In genomic region chr5:115319004-115319940, GRCm38 (mm10) we compare ENCODE assay signal across 8 mouse cellular contexts. TPM values are rescaled to one million over a fixed set of nuclear protein-coding genes. Genes with fewer than 3 reads are reported as not detected.
A peak's percentile ranks its signal among the peaks of the same experiment; 100 is the strongest.
DNase-seq lines count a peak whose midpoint lies in the region; ATAC-seq and TF ChIP-seq lines count a peak whose summit lies in the region.

No protein-coding gene starts in this region.

- no peaks in the 10 kb centered on the region; the same call in 1 of the 2 replicates for H3K9me3 ChIP-seq in erythroblast, embryonic 14.5 days (ENCODE audit: control insufficient read depth, low read length)
- H3K9me3 ChIP-seq in heart, embryonic 11.5 days (replicated peaks; ENCODE audit: control insufficient read depth, low read length), result no peaks in the 10 kb centered on the region
- H3K9me3 ChIP-seq in kidney, embryonic 15.5 days (replicated peaks), result no peaks in the 10 kb centered on the region
- no peaks in the 10 kb centered on the region for H3K9me3 ChIP-seq in limb, embryonic 15.5 days
- H3K9me3 ChIP-seq in midbrain, embryonic 16.5 days (replicated peaks; ENCODE audit: control insufficient read depth, low read length, poor library complexity, severe bottlenecking), result no peaks in the 10 kb centered on the region

- H3K27me3 ChIP-seq in erythroblast, embryonic 14.5 days (ENCODE audit: control insufficient read depth), result no peaks in the 10 kb centered on the region
- no peaks in the 10 kb centered on the region for H3K27me3 ChIP-seq in heart, embryonic 11.5 days (ENCODE audit: control insufficient read depth, insufficient read depth, low read length)
- H3K27me3 ChIP-seq in kidney, embryonic 15.5 days, result no peaks in the 10 kb centered on the region
- no peaks in the 10 kb centered on the region for H3K27me3 ChIP-seq in limb, embryonic 15.5 days
- H3K27me3 ChIP-seq in midbrain, embryonic 16.5 days (ENCODE audit: control insufficient read depth, insufficient read depth, low read depth, low read length), result no peaks in the 10 kb centered on the region

- peak; percentile 92 for DNase-seq in 416B (ENCODE audit: low read depth)
- peak; percentile 39 to 73 for DNase-seq in spleen, postnatal 4 days (ENCODE audit: low spot score in 2 of 2)

- TF ChIP-seq POLR2A in bone marrow macrophage, adult 2 months (IDR thresholded peaks at IDR 0.05; ENCODE audit: borderline replicate concordance, low read depth, low read length), result no peak

- peak overlapping the region; percentile 47 for H3K4me3 ChIP-seq in bone marrow macrophage, adult 2 months (ENCODE audit: insufficient read depth, low read length)
- H3K4me3 ChIP-seq in erythroblast, embryonic 14.5 days (replicated peaks), result peak overlapping the region; percentile 61
- H3K4me3 ChIP-seq in heart, embryonic 11.5 days (ENCODE audit: low read depth, low read length), result peak overlapping the region; percentile 40
- peak overlapping the region; percentile 45 for H3K4me3 ChIP-seq in kidney, embryonic 15.5 days (replicated peaks)
- H3K4me3 ChIP-seq in limb, embryonic 15.5 days, result peak overlapping the region; percentile 41
- peak overlapping the region; percentile 40 for H3K4me3 ChIP-seq in midbrain, embryonic 16.5 days (ENCODE audit: low read depth, low read length)

- peak; percentile 25; the same call in 1 of the 2 replicates for TF ChIP-seq CTCF in bone marrow macrophage, adult 2 months (IDR thresholded peaks at IDR 0.05; ENCODE audit: low read depth, low read length)

- WGBS in heart, embryonic 11.5 days (ENCODE audit: insufficient replicate concordance), result under 1% methylated on average over 22 of the region's 22 CpGs
- under 1% methylated on average over 22 of the region's 22 CpGs for WGBS in kidney, embryonic 15.5 days
- WGBS in limb, embryonic 15.5 days, result 2% methylated on average over 22 of the region's 22 CpGs
- WGBS in midbrain, embryonic 16.5 days, result under 1% methylated on average over 22 of the region's 22 CpGs

- H3K36me3 ChIP-seq in erythroblast, embryonic 14.5 days (ENCODE audit: control insufficient read depth), result peaks cover 9% of the 10 kb centered on the region
- H3K36me3 ChIP-seq in heart, embryonic 11.5 days (ENCODE audit: control insufficient read depth, insufficient read depth, low read length), result no peaks in the 10 kb centered on the region
- H3K36me3 ChIP-seq in kidney, embryonic 15.5 days, result no peaks in the 10 kb centered on the region
- H3K36me3 ChIP-seq in limb, embryonic 15.5 days, result no peaks in the 10 kb centered on the region
- H3K36me3 ChIP-seq in midbrain, embryonic 16.5 days (ENCODE audit: control insufficient read depth, insufficient read depth, low read length), result no peaks in the 10 kb centered on the region

- peak overlapping the region; percentile 86 for H3K4me2 ChIP-seq in heart, embryonic 11.5 days
- peak overlapping the region; percentile 82 for H3K4me2 ChIP-seq in kidney, embryonic 15.5 days
- H3K4me2 ChIP-seq in limb, embryonic 15.5 days, result peak overlapping the region; percentile 72
- H3K4me2 ChIP-seq in midbrain, embryonic 16.5 days (ENCODE audit: low read length), result peak overlapping the region; percentile 90

- peak overlapping the region; percentile 69 for H3K9ac ChIP-seq in heart, embryonic 11.5 days (ENCODE audit: low read depth, low read length)
- H3K9ac ChIP-seq in kidney, embryonic 15.5 days, result peak overlapping the region; percentile 48
- 0 out of 2 replicates have a peak overlapping the region, but pooled peaks have one; percentile 31 for H3K9ac ChIP-seq in limb, embryonic 15.5 days
- peak overlapping the region; percentile 58 for H3K9ac ChIP-seq in midbrain, embryonic 16.5 days (ENCODE audit: low read depth, low read length)

- peaks cover 2% of the 10 kb centered on the region; the same call in 1 of the 2 replicates for H3K4me1 ChIP-seq in bone marrow macrophage, adult 2 months (ENCODE audit: control insufficient read depth, insufficient read depth, low read length)
- H3K4me1 ChIP-seq in erythroblast, embryonic 14.5 days (ENCODE audit: control insufficient read depth), result peaks cover 47% of the 10 kb centered on the region
- peaks cover 26% of the 10 kb centered on the region for H3K4me1 ChIP-seq in heart, embryonic 11.5 days (ENCODE audit: control insufficient read depth, insufficient read depth, low read length)
- peaks cover 35% of the 10 kb centered on the region for H3K4me1 ChIP-seq in kidney, embryonic 15.5 days
- H3K4me1 ChIP-seq in limb, embryonic 15.5 days, result peaks cover 33% of the 10 kb centered on the region
- H3K4me1 ChIP-seq in midbrain, embryonic 16.5 days (ENCODE audit: control insufficient read depth, insufficient read depth, low read length), result peaks cover 14% of the 10 kb centered on the region

- ATAC-seq in heart, embryonic 11.5 days (replicated peaks; ENCODE audit: insufficient number of reproducible peaks, low FRiP score, low TSS enrichment), result peak; percentile 73
- ATAC-seq in kidney, embryonic 15.5 days (replicated peaks; ENCODE audit: low FRiP score), result peak; percentile 85
- peak; percentile 62; the same call in 1 of the 2 replicates for ATAC-seq in limb, embryonic 15.5 days (ENCODE audit: insufficient number of reproducible peaks, low FRiP score, low TSS enrichment, low read depth)
- peak; percentile 52; the same call in 1 of the 2 replicates for ATAC-seq in midbrain, embryonic 16.5 days

- H3K27ac ChIP-seq in bone marrow macrophage, adult 2 months (ENCODE audit: insufficient read depth, low read depth, low read length), result no peak overlapping the region
- peak overlapping the region; percentile 55 for H3K27ac ChIP-seq in heart, embryonic 11.5 days (ENCODE audit: low read depth, low read length)
- peak overlapping the region; percentile 92 for H3K27ac ChIP-seq in kidney, embryonic 15.5 days
- H3K27ac ChIP-seq in limb, embryonic 15.5 days, result peak overlapping the region; percentile 82
- peak overlapping the region; percentile 73 for H3K27ac ChIP-seq in midbrain, embryonic 16.5 days (ENCODE audit: low read length)

RNA-seq across cellular contexts. Expression of gene Srsf9, which starts 7.7 kb away (rescaled TPM):
- polyA plus RNA-seq in bone marrow macrophage, adult 2 months (2012; ENCODE audit: insufficient read depth, insufficient read length, missing spikeins), result 114 and 123 TPM in 2 replicates
- 5.3 and 5.5 TPM in 2 replicates for polyA plus RNA-seq in erythroblast, embryonic 14.5 days (2012)
- polyA plus RNA-seq in heart, embryonic 11.5 days (2014; fragmentation: Nextera tagmentation; extraction: Ambion mirVana), result 140 and 149 TPM in 2 replicates
- 301 and 315 TPM in 2 replicates for polyA plus RNA-seq in kidney, embryonic 15.5 days (2015; fragmentation: Nextera tagmentation; extraction: Ambion mirVana)
- 222 and 246 TPM in 2 replicates for polyA plus RNA-seq in limb, embryonic 15.5 days (2015; fragmentation: Nextera tagmentation; extraction: Ambion mirVana)
- 118 and 132 TPM in 2 replicates for polyA plus RNA-seq in midbrain, embryonic 16.5 days (2015; fragmentation: Nextera tagmentation; extraction: Ambion mirVana)

RNA-seq across cellular contexts. Expression of gene Dynll1, which starts 18.5 kb away (rescaled TPM):
- polyA plus RNA-seq in bone marrow macrophage, adult 2 months (2012; ENCODE audit: insufficient read depth, insufficient read length, missing spikeins), result 238 and 243 TPM in 2 replicates
- polyA plus RNA-seq in erythroblast, embryonic 14.5 days (2012), result 85.2 and 91.7 TPM in 2 replicates
- 1,523 and 1,540 TPM in 2 replicates for polyA plus RNA-seq in heart, embryonic 11.5 days (2014; fragmentation: Nextera tagmentation; extraction: Ambion mirVana)
- 1,617 and 1,807 TPM in 2 replicates for polyA plus RNA-seq in kidney, embryonic 15.5 days (2015; fragmentation: Nextera tagmentation; extraction: Ambion mirVana)
- 1,678 and 1,810 TPM in 2 replicates for polyA plus RNA-seq in limb, embryonic 15.5 days (2015; fragmentation: Nextera tagmentation; extraction: Ambion mirVana)
- polyA plus RNA-seq in midbrain, embryonic 16.5 days (2015; fragmentation: Nextera tagmentation; extraction: Ambion mirVana), result 1,084 and 1,126 TPM in 2 replicates

RNA-seq across cellular contexts. Expression of gene Gatc, which starts 21.7 kb away (rescaled TPM):
- polyA plus RNA-seq in bone marrow macrophage, adult 2 months (2012; ENCODE audit: insufficient read depth, insufficient read length, missing spikeins), result 28.8 and 31.4 TPM in 2 replicates
- polyA plus RNA-seq in erythroblast, embryonic 14.5 days (2012), result 1.4 and 1.7 TPM in 2 replicates
- 27.0 and 31.0 TPM in 2 replicates for polyA plus RNA-seq in heart, embryonic 11.5 days (2014; fragmentation: Nextera tagmentation; extraction: Ambion mirVana)
- 27.9 and 29.2 TPM in 2 replicates for polyA plus RNA-seq in kidney, embryonic 15.5 days (2015; fragmentation: Nextera tagmentation; extraction: Ambion mirVana)
- 25.3 and 27.6 TPM in 2 replicates for polyA plus RNA-seq in limb, embryonic 15.5 days (2015; fragmentation: Nextera tagmentation; extraction: Ambion mirVana)
- polyA plus RNA-seq in midbrain, embryonic 16.5 days (2015; fragmentation: Nextera tagmentation; extraction: Ambion mirVana), result 37.8 and 43.5 TPM in 2 replicates

RNA-seq across cellular contexts. Expression of gene Triap1, which starts 21.8 kb away (rescaled TPM):
- polyA plus RNA-seq in bone marrow macrophage, adult 2 months (2012; ENCODE audit: insufficient read depth, insufficient read length, missing spikeins), result 60.2 and 68.9 TPM in 2 replicates
- polyA plus RNA-seq in erythroblast, embryonic 14.5 days (2012), result 0.33 and 0.72 TPM in 2 replicates
- polyA plus RNA-seq in heart, embryonic 11.5 days (2014; fragmentation: Nextera tagmentation; extraction: Ambion mirVana), result 40.4 and 43.9 TPM in 2 replicates
- 56.2 and 58.2 TPM in 2 replicates for polyA plus RNA-seq in kidney, embryonic 15.5 days (2015; fragmentation: Nextera tagmentation; extraction: Ambion mirVana)
- polyA plus RNA-seq in limb, embryonic 15.5 days (2015; fragmentation: Nextera tagmentation; extraction: Ambion mirVana), result 60.6 and 66.9 TPM in 2 replicates
- 47.9 and 52.6 TPM in 2 replicates for polyA plus RNA-seq in midbrain, embryonic 16.5 days (2015; fragmentation: Nextera tagmentation; extraction: Ambion mirVana)

RNA-seq across cellular contexts. Expression of gene Cox6a1, which starts 29.5 kb away (rescaled TPM):
- polyA plus RNA-seq in bone marrow macrophage, adult 2 months (2012; ENCODE audit: insufficient read depth, insufficient read length, missing spikeins), result 445 and 473 TPM in 2 replicates
- polyA plus RNA-seq in erythroblast, embryonic 14.5 days (2012), result 742 and 772 TPM in 2 replicates
- polyA plus RNA-seq in heart, embryonic 11.5 days (2014; fragmentation: Nextera tagmentation; extraction: Ambion mirVana), result 1,289 and 1,331 TPM in 2 replicates
- 981 and 995 TPM in 2 replicates for polyA plus RNA-seq in kidney, embryonic 15.5 days (2015; fragmentation: Nextera tagmentation; extraction: Ambion mirVana)
- polyA plus RNA-seq in limb, embryonic 15.5 days (2015; fragmentation: Nextera tagmentation; extraction: Ambion mirVana), result 800 and 820 TPM in 2 replicates
- 1,007 and 1,008 TPM in 2 replicates for polyA plus RNA-seq in midbrain, embryonic 16.5 days (2015; fragmentation: Nextera tagmentation; extraction: Ambion mirVana)

Comparison
In these comparisons a context has a peak if more than half of its experiments do, and no peak if none do; other contexts are left out.
1. RNA of gene Srsf9, which starts 7.7 kb away (polyA plus RNA-seq): 301 to 315 TPM in kidney, embryonic 15.5 days, 222 to 246 TPM in limb, embryonic 15.5 days, 140 to 149 TPM in heart, embryonic 11.5 days, 118 to 132 TPM in midbrain, embryonic 16.5 days and 114 to 123 TPM in bone marrow macrophage, adult 2 months; 5.3 to 5.5 TPM in erythroblast, embryonic 14.5 days; every median in the first group is over 10 times any median in the second.
2. Peak in every context shown above with its lines, with median percentiles within 50 percentile points of each other: H3K4me3 ChIP-seq, ATAC-seq, H3K4me2 ChIP-seq and H3K9ac ChIP-seq.